Mouse (Mus musculus) left cerebral cortex, postnatal 14 days (tissue): ENCODE results near the gene Acsl3. TPM values are rescaled to one million over a fixed set of nuclear protein-coding genes. Genes with fewer than 3 reads are reported as not detected.

ENCODE experiments used
- DNase-seq, 2 experiments: peaks; one replicate each; pipeline ENCODE4 v3.0.0; 2021 to 2022; ENCODE audit warnings: low spot score in 2 of 2, mixed read lengths in 1 of 2
- intact Hi-C: fragments of 180-260 bp; cut with DNase I; formaldehyde crosslinking; loops from one replicate; pipeline ENCODE4 v1.15.1; 2025
- long read RNA-seq, 2 experiments: library from polyadenylated mRNA; stranded (forward); transcript quantifications; one replicate each; pipeline ENCODE4 v2.0.0; 2021
- total RNA-seq, 2 experiments: library from RNA; stranded (reverse); gene quantifications; 2 replicates each; pipeline ENCODE4 v1.2.3; 2021

Acsl3 gene
- total RNA-seq, result 100 to 1,000 TPM; 138 to 147 TPM
- long read RNA-seq, experiment 1, transcript Acsl3-205 (15 exons, 2,976 nt), result major isoform, 92 of 136 reads
- long read RNA-seq, experiment 1, transcript Acsl3-201 (16 exons, 3,950 nt), result minor isoform, 17 of 136 reads
- long read RNA-seq, experiment 1, partial matches to known transcripts, result 13 of 136 reads
- long read RNA-seq, experiment 1, other reads (novel, unspliced or antisense), result 14 of 136 reads
- long read RNA-seq, experiment 2, transcript Acsl3-205 (15 exons, 2,976 nt), result major isoform, 71 of 106 reads
- long read RNA-seq, experiment 2, transcript Acsl3-201 (16 exons, 3,950 nt), result minor isoform, 13 of 106 reads
- long read RNA-seq, experiment 2, partial matches to known transcripts, result 17 of 106 reads
- long read RNA-seq, experiment 2, other reads (novel, unspliced or antisense), result 4 of 106 reads

DNA sequence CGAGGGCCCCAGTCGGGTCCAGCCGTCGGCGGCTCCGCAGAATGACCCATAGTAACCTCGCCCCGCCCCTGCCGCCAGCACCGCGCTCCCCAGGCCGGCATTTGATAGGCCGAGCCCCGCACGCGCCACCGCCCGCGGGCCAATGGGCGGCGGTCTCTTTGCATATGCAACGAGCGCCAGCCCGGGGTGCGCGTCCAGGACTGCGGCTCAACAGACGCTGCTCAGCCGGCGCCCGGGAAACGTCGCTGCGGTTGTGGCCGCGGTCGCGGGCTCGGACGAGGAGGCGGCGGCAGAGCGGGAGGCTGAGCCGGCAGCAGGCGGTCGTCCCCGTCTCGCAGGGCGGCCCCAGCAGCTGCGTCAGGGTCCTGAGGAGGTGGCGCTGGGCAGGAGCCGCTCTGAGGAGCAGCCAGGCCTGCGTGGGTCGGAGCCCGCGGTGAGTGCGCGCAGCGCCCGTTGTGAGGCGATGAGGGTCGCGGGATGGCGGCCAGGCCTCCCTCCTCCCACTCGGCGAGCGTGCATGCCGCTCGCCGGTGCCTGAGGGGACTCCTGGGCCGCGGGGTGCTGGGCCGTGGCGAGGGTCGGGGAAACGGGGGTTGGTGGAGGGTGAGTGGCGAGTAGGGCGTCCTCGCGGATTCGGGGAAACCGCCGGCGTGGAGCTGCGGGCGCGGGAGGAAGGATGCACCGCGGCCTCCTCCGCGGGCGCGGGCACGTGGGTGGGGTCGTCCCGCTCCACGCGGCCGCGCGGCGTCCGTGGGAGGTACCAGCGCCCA lies at the start of gene Acsl3, which contains the start of gene Utp14b:
Acsl3 (plus strand) TSS at position 155 of the 770 bp plus-strand sequence.
Utp14b (plus strand) TSS at position 368 of the 770 bp plus-strand sequence.
- intact Hi-C loops, result loop anchor here (5.0 kb wide), 2 partner anchors 66 to 121 kb away; no protein-coding TSS in a partner anchor
- DNase-seq, result peak; percentile 97

GRCm38 (mm10) chr1:78609134-78609907 lies 48.3 kb upstream of the Acsl3 start:
- intact Hi-C loops, result no loop called here
- no peak for DNase-seq

GRCm38 (mm10) chr1:78611039-78611438 lies 46.6 kb upstream of the Acsl3 start:
- DNase-seq, result no peak
- intact Hi-C loops, result no loop called here

DNA sequence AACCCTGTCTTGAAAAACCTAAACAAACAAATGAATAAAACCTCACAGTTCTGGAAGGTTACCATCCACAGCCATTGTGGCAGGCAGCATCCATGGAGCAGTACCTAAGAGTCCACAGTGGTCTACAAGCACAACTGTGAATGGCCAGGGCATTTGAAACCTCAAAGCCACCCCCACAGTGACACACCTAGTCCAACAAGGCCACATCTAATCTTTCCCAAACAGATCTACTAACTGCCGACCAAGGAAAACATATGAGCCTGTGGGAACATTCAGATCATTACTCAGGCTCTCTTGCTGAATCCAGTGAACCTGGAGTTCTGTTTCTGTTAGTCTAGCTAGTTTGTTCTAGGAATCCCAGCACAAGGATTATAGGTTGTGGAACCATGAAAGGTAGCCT lies 44.7 kb upstream of the Acsl3 start:
- no peak for DNase-seq
- intact Hi-C loops, result no loop called here

DNA sequence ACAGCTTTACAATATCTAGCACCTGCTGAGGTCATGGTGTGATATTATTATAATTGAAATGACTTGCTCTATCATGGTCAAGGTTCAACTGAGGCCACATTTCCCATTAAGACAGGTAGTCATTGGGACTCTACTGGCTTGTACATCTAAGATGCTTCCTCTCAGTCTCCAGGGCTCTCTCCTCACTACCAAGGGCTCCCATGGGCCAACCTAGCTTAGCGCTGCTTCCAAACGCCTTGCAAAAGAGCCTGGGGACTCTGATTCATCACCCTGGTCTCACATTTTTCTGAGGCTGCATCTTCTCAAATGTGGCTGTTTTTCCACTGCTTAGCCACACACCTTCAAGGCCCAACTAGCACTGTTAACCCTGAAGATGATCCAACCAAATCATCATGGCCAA lies 33.3 kb upstream of the Acsl3 start:
- DNase-seq, result no peak
- intact Hi-C loops, result no loop called here

- intact Hi-C loops, result no loop called here
- DNase-seq, result peak in 1 of 2 experiments; percentile 10
Measured at GRCm38 (mm10) chr1:78634486-78634885, 23.1 kb upstream of the Acsl3 start.

DNA sequence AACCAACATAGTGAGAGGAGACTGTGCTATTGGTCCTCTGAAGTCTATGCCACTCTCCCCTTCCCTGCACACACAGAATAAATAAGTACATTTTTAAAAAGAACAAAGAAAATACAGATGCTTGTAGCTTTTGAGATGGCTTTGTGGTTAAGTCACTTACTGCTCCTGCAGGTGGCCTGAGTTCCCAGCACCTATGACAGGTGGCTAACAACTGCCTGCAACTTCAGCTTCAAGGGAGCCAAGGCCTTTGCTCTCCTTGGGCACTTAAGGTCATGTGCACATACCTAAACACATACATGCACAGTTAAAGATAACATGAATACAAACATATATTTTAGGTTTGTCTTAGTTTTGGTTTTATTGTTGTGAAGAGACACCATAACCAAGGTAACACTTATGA lies 16.8 kb upstream of the Acsl3 start:
- no peak for DNase-seq
- intact Hi-C loops, result no loop called here

GRCm38 (mm10) chr1:78641791-78642190 lies 15.8 kb upstream of the Acsl3 start:
- no peak for DNase-seq
- intact Hi-C loops, result no loop called here

GRCm38 (mm10) chr1:78642197-78642596 lies 15.4 kb upstream of the Acsl3 start:
- no peak for DNase-seq
- intact Hi-C loops, result no loop called here

GRCm38 (mm10) chr1:78647317-78647885 lies 10.2 kb upstream of the Acsl3 start:
- DNase-seq, result no peak
- intact Hi-C loops, result no loop called here

GRCm38 (mm10) chr1:78649269-78650061 lies 8.2 kb upstream of the Acsl3 start:
- intact Hi-C loops, result no loop called here
- DNase-seq, result no peak

- intact Hi-C loops, result loop anchor here (5.0 kb wide), 2 partner anchors 64 to 119 kb away; no protein-coding TSS in a partner anchor
- DNase-seq, result no peak
Measured at GRCm38 (mm10) chr1:78656472-78656871, 1.2 kb upstream of the Acsl3 start.

DNA sequence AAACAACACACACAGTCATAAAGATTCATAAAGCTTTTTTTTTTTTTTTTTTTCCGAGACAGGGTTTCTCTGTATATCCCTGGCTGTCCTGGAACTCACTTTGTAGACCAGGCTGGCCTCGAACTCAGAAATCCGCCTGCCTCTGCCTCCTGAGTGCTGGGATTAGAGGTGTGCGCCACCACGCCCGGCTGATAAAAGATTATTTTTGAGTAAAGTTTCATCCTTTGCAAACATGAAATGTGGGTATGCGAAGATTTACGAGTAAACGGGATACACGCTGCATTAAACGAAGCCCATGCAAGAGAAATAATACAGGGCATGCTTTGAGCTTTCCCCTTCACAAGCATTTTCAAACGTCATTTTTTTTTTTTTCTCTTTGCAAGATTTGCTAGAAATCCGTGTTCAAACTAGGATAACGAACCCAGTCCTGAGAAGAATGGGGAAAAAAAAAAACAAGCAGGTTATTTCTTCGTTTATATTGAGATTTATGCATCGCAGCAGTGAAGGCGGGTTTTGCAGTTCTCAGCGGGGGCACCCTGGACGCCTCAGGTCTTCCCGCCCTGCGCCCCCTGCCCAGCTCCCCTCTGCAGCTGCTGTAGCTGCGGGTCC lies 500 bp upstream of the Acsl3 start:
- no peak for DNase-seq
- intact Hi-C loops, result loop anchor here (5.0 kb wide), 2 partner anchors 65 to 120 kb away; no protein-coding TSS in a partner anchor

- intact Hi-C loops, result loop anchor here (5.0 kb wide), 2 partner anchors 66 to 121 kb away; no protein-coding TSS in a partner anchor
- DNase-seq, result no peak
Measured at GRCm38 (mm10) chr1:78658441-78659269, 1.0 kb downstream of the Acsl3 start.

- no peak for DNase-seq
- intact Hi-C loops, result loop anchor here (5.0 kb wide), 2 partner anchors 67 to 122 kb away; no protein-coding TSS in a partner anchor
Measured at GRCm38 (mm10) chr1:78659270-78659823, 1.7 kb downstream of the Acsl3 start.

- intact Hi-C loops, result no loop called here
Measured at GRCm38 (mm10) chr1:78664326-78664725, 6.7 kb downstream of the Acsl3 start.

More at GRCm38 (mm10) chr1:78664326-78664725, 6.7 kb downstream of the Acsl3 start:
- DNase-seq, result no peak
